Mouse (Mus musculus) left cerebral cortex, postnatal 10 days (tissue): ENCODE measurements around the gene Tusc2. TPM values are rescaled to one million over a fixed set of nuclear protein-coding genes. Genes with fewer than 3 reads are reported as not detected.

Source experiments
- DNase-seq, 2 experiments: peaks; one replicate each; pipeline ENCODE4 v3.0.0; 2021 to 2022; ENCODE audit warnings: low spot score in 2 of 2, mixed read lengths in 1 of 2; ENCODE audit errors: extremely low spot score in 1 of 2
- intact Hi-C: fragments of 180-260 bp; cut with DNase I; formaldehyde crosslinking; loops from one replicate; pipeline ENCODE4 v1.15.1; 2025
- total RNA-seq, 2 experiments: library from RNA; stranded (reverse); gene quantifications; 2 replicates each; pipeline ENCODE4 v1.2.3; 2021

Gene Tusc2
- total RNA-seq, 2 experiments from 2014 or later: 71.6 to 76.6 TPM

DNA sequence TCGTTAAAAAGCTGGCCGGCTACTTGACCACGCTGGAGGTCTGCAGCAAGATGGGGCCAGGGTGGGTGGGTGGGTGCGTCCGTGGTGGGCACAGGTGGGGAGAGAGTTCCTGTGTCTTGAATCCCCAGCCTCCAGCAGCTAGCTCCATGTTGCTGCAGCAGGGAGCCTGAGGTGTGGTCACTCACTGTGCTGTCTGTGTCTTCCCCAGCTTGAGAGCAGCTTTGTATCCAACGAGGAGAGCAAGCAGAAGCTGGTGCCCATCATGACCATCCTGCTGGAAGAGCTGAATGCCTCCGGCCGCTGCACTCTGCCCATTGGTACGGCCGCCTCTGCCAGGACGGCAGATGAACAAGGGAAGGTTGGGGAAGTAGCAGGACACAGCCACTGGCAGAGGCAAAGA, 19.8 kb upstream of the Tusc2 start:
- intact Hi-C loops: no loop called here
- no peak for DNase-seq

DNA sequence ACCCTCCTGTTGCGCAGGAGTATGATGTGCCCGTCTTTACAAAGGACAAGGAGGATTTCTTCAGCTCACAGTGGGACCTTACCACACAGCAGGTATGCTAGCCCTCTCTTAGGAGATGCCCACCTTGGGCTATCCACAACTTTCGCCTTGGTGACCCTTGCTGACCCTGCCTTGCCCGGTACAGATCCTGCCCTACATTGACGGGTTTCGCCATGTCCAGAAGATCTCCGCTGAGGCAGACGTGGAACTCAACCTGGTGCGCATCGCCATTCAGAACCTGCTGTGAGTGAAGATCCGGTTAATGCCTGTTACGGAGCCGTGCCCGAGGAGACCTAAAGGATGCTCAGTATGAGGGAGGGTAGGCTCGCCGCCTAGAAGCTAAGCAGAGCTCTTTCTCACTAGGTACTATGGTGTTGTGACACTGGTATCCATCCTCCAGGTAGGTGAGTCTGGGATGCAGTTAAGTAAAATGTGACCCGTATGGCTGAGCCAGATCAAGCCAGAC, 18.8 kb upstream of the Tusc2 start:
- intact Hi-C loops: no loop called here
- DNase-seq: no peak

DNA sequence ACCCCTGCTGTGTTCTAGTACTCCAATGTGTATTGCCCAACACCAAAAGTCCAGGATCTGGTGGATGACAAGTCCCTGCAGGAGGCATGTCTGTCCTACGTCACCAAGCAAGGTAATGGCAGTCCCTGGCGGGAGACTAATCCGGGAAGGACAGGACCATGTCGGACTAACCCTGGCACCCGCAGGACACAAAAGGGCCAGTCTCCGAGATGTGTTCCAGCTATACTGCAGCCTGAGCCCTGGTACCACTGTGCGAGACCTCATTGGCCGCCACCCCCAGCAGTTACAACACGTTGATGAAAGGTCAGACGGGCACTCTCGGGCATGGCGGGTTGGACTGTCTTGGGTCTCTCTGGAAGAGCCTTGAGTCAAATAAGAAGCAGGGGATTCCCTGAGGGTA, 18.3 kb upstream of the Tusc2 start:
- no peak for DNase-seq
- intact Hi-C loops: no loop called here

DNA sequence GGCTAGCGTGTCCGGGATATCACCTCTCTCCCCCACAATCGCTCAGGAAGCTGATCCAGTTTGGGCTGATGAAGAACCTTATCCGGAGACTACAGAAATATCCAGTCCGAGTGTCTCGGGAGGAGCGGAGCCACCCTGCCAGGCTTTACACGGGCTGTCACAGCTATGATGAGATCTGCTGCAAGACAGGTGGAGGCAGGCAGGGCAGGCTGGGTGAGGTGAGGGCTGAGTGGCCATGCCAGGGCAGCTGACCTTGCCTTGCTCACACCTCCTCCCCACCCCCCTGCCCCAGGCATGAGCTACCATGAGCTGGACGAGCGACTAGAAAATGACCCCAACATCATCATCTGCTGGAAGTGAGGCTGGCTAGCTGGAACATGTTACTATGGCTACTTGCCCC, 17.9 kb upstream of the Tusc2 start:
- intact Hi-C loops: no loop called here
- no peak for DNase-seq

DNA sequence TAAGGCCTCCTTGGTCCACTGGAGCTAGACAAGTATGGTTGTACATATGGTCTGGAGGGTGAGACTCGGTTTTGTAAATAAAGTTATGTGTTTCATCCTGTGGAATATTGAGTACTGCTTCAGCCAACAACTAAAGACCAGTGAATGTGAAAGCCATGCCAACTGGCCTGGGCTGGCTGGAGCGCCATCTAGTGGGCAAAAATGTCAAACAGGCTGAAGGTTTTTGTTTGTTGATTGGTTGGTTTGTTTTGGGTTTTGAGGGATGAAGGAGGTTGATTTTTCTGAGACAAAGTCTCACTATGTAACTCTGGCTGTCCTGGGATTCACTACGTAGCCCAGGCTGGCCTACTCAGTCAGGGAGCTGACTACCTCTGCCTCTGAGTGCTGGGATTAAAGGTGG, 17.5 kb upstream of the Tusc2 start:
- intact Hi-C loops: no loop called here
- peak; percentile 59 to 73 for DNase-seq

DNA sequence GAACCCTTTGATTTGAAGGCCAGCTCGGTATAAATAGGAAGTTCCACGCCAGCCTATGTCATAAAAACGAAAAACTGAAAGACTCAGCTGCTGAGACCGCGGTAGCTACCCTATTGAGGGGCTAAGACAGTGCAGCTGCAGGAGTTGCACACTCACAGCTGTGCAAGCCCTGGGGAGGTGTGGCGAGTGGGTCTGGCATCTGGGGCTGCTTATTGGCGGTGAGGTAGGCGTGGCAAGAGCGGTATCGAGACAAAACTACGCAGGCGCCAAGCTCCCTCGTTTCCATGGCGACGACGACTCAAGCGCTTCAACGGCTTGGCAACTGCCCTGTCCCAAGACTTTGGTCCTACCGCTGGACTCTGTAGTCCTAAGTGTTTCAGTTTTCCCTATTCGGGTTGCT, 16.0 kb upstream of the Tusc2 start, which contains the start of gene Zmynd10:
Gene Zmynd10 (plus strand): TSS at position 273 of the 400 bp plus-strand sequence.
- intact Hi-C loops: no loop called here
- peak; percentile 85 to 93 for DNase-seq

DNA sequence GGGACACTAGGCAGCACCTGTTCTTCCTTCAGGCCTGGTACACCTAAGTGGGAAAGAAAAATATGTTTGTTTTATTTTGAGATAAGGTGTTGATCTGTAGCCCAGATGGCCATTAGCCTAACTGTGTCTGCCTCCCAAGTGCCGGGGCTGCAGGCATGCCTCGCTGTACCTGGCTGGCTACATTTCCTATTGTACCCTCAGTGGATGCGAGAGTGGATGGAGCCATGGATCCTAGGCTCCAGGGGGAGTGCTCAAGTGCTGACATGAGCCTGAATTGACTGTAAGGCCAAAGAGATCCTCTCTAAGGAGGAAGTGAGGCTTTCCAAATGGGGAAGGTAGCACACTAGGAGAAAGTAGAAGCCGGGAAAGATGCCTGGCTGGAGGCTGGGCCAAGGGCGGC, 15.1 kb upstream of the Tusc2 start:
- no peak for DNase-seq
- intact Hi-C loops: no loop called here

DNA sequence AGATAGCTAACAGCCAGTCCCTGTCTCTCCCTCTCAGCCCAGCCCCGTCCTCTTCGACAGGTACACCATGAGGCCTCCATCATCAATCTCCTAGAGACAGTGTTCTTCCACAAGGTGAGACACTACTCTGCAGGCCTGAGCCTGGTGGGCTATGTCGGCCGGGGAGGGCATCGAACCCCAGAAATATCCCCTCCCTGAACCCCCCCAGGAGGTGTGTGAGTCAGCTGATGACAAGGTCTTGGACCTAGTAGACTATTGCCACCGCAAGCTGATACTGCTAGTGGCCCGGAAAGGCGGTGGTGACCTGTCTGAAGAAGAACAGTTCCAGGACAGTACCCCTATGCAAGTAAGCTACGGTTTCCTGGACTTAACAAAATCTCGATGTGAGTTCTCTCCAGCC, 14.2 kb upstream of the Tusc2 start:
- intact Hi-C loops: no loop called here
- no peak for DNase-seq

DNA sequence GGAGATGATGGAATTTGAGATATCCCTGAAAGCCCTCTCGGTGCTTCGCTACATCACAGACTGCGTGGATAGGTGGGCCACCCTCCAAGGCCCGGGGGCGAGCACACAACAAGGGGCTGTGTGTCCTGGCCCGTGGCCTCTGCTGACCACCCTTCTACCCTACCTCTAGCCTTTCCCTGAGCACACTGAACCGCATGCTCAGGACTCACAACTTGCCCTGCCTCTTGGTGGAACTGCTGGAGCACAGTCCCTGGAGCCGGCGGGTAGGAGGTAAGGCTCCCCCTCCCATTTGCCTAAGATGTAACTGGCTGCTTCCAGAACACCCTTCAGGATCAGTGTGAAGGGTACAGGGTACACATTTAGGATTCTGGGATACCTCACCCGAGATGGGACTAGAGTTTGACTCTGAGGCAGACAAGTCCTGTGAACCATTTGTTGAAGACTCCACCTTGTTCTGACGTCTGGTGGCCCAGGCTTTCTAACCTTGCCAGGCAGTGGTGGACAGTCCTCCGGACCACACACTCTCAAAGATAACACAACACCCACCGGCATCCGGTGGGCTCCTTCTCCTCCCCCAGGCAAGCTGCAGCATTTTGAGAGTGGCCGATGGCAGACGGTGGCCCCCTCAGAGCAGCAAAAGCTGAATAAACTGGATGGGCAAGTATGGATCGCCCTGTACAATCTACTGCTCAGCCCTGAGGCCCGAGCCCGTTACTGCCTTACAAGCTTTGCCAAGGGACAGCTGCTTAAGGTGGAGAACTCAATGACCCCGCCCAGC, 13.6 kb upstream of the Tusc2 start:
- no peak for DNase-seq
- intact Hi-C loops: no loop called here

DNA sequence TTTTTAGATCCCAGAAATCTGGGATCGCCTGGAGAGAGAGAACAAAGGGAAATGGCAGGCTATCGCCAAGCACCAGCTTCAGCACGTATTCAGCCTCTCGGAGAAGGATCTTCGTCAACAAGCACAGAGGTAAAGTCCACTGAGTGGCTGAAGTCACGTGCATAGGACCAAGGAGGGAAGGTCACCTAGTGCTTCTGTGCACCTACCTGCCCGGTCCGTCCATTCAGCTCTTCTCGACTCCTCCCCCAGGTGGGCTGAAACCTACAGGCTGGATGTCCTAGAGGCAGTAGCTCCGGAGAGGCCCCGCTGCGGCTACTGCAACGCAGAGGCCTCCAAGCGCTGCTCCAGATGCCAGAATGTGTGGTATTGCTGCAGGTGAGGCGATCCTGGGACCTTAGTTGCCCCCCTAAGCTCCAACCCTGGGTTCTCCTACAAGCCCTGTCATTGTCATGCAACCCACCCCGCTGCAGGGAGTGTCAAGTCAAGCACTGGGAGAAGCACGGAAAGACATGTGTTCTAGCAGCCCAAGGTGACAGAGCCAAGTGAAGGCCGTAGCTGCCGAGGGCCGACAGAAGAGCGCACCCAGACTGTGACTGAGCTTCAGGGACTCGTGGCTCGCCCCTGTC, 12.5 kb upstream of the Tusc2 start:
- no peak for DNase-seq
- intact Hi-C loops: no loop called here

DNA sequence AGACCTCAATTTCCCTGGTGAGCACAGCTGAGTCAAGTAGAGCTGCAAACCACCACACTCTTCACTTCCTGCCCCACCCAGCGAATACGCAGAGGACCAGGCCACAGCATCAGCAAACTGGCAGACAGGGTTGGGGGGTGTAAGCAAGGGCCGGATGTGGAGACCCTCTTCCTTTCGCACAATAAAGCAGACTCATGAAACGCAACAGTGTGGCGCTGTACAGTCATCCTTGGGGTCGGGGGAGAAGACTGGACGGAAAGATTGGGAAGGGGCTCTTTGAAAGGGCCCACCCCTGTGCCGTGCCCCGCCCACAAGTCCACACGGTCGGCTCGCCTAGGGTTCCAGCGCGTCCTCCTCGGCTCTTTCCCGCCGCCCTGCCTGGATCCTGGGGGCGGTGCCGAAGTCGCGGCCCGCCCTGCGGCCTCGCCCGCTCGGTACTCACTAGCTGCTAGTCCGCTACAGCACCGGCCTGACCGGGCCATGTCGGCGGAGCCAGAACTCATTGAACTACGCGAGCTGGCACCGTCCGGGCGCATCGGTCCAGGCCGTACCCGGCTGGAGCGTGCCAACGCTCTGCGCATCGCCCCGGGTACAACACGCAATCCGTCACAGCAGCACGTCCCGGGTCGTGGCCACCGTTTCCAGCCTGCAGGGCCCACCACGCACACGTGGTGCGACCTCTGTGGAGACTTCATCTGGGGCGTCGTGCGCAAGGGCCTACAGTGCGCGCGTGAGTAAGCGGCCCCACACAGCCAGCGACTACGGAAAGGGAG, 11.8 kb upstream of the Tusc2 start, which contains the start of gene Rassf1:
Gene Rassf1 (plus strand): TSS at position 439 of the 773 bp plus-strand sequence.
- intact Hi-C loops: no loop called here
- peak in 1 of 2 experiments; percentile 73 for DNase-seq

DNA sequence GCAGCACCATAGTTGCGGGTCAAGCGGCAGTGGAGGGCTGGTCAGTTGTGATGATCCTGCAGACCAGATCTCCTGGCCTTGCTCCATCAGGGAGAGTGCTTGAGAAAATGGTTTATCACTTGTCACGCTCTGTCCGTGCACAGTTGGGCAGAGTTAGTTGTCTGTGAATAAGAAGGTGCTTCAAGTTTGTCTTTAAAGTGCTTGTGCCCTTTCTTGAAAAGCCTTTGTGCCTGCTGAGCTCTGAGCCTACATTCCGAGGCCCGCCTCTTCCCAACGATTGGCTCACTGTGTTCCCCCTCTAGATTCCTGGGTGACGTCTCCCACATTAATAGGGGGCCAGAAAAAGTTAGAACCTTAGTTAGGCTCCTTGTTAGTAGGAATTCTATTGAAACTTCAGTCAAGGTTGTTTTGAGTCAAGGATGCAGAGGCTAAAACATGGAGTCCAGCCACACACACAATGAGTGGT, 11.1 kb upstream of the Tusc2 start:
- intact Hi-C loops: no loop called here
- no peak for DNase-seq

DNA sequence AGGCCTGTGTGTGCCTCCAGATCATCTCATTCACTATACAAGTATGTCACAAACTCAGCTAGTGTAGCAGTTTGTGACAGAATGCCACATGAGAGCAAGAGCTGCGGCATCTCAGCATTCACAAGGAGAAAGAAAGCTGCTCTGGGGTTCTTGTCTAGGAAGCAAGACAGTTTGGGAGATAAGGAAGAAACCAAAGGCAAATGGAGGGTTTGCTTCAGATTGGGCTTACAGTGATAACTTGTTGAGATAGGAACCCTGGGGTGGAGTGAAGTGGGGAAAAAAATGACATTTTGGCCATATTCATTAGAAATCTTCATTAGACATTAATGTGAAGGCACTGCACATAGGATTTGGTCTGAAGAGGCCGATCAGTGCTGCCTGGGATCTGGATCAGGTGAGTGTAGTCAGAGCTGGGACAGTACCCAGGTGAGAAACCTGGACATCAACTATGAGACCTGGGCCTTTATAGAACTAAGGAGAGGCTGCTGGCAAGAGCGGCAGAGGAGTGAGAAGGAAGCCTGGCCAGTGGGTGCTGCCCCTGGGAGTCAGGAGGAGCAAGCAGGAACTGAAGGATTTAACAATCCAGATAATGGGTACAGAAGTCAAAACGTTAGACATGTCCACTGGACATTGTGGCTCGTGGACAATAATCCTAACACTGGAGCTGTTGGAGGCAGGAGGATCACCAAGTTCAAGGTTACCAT, 10.2 kb upstream of the Tusc2 start:
- DNase-seq: no peak
- intact Hi-C loops: no loop called here

DNA sequence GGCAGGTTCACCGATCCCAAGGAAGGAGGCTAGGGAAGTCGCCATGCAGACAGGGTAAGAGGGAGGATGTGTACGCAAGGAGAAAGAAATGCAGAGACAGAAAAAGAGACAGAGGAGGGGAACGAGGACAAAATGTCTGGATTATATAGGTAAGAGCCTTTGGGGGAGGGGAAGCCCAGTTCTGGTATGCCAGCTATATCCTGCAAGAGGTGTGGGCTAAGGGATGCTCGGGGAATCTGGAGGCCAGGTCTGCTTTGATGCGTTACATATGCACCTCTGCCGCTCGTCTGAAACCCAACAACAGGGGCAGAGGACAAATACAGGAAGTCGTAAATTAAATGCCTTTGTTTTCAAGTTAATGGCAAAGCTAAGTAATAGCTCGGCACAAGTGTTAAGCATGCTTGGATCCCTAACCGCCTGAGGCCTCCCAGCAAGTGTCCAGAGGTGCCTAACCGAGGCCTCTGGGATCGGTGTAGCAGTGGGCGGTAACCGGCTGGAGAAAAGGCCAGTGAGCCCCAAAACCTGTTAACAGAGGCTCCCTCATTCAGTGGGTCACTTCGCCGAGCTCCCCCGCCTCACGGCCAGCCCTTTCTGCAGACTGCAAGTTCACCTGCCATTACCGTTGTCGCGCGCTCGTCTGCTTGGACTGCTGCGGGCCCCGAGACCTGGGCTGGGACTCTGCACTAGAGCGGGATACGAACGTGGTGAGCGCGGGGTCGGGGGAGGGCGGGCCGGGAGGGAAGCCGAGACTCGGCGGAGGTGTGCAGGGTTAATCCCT, 9.3 kb upstream of the Tusc2 start:
- intact Hi-C loops: no loop called here
- peak in 1 of 2 experiments; percentile 59 for DNase-seq

DNA sequence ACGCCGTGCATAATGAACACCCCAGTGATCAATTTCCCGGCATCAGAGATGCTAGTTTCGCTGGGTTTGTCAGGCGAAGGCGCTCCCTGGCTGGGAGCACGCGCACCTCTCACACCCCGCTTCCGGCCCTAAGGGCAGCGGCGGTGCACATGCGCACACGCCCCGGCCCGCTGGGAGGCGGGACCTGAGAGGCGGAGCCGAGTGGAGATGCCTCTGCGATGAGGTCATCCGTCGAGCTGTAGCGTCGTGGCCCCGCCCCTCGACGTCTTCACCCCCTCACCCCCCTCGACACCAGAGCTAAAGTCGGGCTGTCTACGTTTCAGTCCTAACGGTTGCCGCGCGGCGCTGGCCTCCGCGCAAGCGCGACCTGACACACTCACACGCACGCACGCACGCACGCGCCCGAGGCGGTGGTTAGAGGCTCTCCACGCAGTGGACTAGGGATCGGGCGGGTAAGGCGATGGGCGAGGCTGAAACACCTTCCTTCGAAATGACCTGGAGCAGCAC, 8.7 kb upstream of the Tusc2 start:
- peak; percentile 92 to 96 for DNase-seq
- intact Hi-C loops: no loop called here

DNA sequence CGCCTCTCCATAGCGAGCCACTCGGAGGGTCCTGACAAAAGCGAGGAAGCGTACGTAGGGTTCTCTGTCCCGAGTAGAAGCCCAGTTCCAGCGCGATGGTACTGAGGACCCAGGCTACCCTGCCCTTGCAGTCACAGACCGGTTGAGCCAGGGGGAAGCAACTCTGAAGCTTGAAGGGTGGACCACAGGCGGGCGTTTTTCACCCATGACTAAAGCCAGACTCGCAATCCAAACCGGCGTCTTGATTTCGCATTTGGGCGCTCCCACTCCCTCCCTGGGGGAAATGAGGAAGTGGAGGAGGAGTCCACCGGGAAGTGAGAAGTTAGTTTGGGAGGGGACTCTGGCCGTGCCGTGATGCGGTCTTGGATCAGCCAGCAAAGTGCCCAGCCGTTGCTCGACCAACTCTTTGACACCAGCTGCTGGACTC, 8.0 kb upstream of the Tusc2 start:
- DNase-seq: peak in 1 of 2 experiments; percentile 75

DNA sequence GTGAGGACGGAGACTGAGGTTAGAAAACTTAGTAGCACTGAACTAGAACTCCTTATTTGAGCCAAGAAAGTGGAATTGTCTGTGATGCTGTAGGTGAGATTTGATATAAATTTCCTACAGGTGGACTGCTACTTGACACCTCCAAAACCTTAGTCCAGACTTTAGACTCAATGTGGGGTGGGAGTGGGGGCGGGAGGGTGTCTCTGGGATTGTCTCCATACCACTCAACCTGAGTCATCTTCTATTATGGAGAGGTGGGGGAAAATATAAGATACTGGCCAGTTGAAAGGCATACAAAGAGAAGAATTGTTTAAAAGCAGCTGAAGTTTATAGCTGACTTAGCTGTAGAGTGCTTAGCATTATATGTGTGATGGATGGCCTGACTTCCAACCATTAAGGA, 7.4 kb upstream of the Tusc2 start:
- DNase-seq: no peak
- intact Hi-C loops: no loop called here

More for the DNA sequence above, 8.0 kb upstream of the Tusc2 start:
- intact Hi-C loops: no loop called here

DNA sequence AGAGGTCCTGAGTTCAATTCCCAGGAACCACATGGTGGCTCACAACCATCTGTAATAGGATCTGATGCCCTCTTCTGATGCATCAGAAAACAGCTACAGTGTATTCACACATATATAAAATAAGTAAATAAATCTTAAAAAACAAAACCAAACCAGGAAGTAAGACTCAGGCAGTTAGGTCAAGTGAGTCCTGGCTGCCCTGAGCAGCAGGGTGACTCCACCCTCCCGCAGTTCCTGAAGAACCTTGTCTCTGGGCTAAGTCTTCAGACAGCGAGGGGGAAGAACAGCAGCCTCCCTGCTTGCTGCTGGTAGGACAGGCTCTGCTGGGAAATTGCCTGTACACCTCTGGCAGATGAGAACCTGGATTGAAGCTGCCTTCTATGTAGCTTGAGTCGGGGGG, 6.7 kb upstream of the Tusc2 start:
- intact Hi-C loops: no loop called here
- no peak for DNase-seq
